Mouse (Mus musculus) spleen, postnatal 36 days (tissue): ENCODE measurements around the gene N4bp2l1.
A peak's percentile ranks its signal among the peaks of the same experiment; 100 is the strongest.

Experiments
- DNase-seq, 2 experiments: peaks; one replicate each; pipeline ENCODE4 v3.0.0; 2022; ENCODE audit warnings: low spot score in 2 of 2, mixed read lengths in 1 of 2

N4bp2l1 gene

DNA sequence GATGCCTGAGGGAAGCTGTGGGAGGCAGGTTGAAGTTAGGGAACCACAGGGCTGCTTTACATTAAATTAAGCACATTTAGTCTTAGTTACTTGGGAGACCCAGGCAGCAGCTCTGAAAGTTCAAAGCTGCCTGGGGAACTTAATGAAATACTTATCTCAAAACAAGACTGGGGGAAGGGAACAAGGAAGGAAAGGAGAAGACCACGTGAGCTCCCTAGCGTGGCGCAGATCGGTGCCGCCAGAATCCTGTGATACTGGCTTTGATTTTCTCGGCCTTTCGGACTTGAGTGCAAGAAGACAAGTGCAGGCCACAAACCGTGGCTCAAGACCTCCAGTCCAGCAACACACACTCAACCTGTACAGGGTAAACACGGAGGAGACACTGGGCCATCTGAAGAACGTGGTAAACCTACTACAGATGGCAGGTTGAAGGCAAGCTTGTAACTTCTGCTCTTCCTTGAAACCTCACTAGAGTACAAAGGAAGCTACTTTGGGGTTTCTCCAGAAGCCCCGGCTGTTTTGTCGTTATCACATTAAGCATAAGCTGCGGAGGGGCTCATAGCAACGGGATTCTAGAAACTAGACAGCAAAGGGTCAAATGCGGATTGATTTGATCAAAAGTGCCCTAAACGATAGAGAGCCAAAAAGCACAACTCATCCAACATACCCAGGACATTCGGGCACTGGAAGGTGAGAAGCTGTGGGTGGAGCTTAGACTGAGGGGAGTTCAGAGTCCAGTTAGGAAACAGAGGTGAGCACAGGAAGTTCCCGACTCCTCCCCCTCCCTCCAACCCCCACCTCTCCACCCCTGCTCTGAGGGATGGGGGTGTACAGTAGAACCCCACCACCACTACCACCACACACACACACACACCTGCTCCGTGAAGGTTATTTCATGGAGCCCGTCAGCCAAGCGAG is 1.5 kb upstream of the N4bp2l1 start:
- DNase-seq = no peak

DNA sequence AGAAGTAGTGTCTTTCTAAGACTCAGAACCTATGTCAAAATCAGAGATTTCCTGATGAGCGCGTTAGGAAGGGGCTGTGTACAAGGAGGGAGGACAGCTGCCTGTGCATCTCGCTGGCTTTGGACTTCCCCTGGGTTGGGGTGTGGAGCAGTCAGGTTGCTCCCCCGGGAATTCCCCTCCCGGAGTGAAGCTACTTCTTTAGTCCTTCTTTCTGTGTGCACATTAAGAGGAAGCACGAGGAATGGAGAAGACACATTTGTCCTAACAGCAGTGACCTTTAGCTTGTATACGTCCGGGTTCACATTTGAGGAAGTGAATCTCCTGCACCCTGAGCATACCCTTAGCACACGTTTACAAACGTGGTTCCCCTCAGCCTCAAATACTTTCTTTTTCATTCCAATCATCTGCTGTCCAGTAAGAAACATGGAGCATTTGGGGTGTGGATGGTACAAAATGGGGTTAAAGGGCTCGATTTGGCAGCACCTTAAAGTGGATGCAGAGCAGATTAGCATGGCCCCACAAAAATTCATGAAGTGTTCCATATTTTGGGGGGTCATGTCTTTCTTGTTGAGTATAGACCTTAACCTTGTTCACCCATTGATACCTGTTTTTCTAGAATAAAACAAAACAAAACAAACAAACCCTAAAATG is 1.5 kb downstream of the N4bp2l1 start:
- peak; percentile 81 for DNase-seq

DNA sequence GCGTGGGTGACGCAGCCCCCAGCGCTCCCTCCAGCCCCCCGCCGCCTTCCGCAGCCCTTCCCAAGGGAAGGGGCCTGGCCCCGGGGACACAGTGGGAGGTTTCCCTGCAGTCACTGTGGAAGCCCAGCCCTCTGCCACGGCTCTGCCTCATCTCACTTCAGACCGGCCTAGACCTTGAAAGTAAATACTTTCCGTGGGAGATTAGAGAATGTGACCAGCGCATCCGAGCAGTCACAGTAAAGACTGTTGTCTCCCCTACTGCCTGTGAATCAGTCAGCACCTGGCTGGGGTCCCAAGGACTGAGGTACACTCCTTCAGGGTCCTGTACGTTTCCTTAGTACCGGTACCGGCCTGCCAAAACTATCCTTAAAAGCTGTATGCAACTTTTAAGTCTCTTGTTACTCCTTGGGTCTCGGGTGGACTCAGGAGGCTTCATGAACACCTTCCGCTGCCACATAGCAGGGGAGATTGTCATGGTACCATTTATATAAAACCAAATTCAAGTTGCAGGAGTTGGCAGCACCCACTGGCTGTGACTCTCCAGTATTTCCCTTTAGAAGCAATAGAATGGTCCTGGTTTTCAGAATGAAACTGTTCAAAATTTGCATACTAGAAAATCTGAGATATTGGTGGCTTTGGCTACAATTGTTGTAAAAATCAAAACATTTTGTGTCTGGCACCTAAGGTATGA is 2.2 kb downstream of the N4bp2l1 start:
- DNase-seq = no peak

DNA sequence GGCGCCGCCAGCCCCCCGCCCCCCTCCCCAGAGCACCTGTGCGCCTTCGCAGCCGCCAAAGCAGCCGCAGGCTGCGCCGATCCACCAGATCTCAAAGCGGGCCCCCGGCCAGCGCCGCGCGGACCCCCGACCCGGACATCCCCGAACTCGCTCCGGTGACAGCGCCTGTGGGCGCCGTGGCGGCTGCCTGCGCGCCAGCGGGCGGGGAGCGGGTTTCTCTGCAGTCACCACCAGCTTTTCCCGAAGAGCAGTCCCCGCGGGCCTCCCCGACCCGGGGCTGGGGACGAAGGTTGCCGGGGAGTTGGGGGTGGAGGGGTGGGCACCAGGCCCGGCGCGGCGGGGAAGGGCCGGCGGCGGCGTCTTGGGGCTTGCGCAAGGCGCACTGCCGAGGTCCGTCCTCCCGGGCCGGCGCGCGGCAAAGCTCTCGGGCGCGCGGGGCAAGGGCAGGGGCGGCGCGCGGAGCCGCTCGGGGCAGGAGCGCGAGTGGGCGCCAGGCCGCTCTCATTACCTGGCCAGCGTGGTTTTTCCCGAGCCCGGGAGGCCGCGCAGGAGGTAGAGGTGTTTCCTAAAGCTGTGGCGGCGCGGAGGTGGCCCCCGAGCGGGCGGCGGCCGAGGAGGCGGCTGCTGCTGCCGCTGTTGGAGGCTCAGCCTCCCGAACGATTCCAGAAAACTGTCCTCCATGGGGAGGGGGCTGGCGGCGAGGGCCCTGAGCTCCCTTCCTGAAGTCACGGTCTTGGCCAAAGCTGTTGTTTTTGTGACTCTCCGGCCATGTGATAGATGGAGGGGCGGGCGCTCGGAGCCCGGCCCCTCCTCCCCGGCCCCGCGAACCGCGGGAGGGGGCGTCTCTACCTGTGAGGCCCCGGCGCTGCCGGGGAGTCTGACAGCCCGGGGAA is 3.0 kb downstream of the N4bp2l1 start:
- DNase-seq = peak; percentile 79

DNA sequence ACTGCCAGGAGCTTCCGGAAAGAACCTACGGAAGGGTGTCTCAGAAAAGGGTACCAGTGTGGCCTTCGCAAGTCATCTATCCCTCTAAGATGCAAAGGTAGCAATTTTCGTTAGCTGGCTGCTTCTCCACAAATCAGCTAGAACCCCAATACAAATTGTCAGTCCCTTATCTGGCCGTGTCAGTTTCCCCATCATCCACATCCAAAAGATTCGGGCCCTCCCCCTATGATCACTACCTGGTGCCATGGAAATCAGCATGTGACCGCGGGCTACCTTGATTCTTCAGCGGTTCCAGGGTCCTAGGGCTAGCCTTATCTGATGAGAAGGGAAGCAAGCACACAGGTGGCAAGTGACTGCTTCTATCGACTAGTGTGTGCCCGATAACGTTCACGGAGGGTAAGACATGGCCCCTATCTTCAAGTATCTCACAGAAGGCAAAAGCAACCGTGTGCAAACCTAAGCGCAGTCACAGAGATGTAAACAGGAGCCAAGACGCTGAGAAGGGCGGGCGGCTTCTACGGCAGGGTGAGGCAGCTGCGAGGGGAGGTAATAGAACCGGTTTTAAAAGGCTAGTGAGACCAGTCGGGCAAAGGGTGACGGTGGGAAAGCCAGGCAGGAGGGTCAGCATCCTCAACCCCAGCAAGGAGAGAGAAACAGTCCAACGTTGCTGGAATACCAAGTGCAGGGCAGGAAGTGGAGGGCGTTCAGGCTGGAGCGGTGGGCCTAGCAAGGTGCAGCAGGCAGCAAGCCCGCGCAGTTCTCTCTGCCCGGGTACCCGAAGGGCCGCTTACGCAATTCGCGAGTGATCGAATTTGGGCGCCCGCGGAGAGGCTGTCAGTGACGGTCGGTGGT is 3.9 kb downstream of the N4bp2l1 start:
- peak; percentile 45 to 47 for DNase-seq

DNA sequence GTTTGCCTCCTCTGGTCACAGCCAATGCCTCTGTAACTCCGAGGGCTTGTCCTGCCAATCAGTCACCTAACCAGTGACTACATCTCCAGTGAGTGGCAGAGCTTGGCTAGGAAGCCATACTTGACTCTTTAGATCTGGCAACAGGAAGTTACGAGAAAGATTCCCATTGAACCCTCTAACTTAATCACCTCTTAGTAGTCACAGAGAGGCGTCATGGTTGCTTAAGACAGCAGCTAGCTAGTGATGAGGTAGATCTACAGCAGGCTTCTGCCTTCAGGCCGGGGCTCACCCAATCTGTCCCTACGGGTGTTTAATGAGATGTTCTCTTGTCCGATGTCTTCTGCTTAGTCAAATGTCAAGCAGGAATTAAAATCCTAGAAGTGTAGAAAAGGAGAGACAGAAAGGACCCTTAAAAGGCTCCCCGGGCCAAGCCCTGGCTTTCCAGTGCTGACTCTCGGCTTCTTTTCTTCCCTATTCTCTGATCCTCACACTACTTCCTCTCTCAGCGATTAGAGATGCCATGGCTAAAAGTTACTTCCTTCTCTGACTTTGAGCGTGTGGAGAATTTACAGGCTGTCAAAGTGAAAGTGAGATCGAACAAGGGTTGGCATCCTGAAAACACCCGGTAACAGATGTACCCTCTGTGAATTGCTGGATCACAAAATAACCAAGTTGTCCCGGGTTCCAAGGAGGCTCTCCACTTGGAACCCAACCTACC is 4.6 kb downstream of the N4bp2l1 start:
- peak; percentile 35 to 41 for DNase-seq

DNA sequence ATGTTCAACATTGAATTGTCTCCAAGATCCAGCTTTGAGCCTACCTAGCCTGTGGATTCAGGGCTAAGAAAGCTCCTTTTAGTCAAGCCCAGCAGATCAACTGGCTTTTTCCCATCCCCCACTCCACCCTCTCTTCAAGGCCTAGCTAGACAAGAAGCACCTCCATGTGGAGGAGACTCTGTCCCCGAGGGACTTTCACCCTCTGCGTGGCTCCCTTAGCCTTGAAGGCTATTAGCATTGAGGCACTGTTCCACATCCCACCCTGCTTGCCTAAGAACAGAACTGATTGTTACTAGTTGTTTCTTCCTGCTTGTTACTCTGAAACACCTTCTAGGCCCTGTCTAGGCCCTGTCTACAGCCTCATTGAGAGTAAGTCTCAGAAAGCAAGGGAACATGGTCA is 7.0 kb downstream of the N4bp2l1 start:
- DNase-seq = no peak

DNA sequence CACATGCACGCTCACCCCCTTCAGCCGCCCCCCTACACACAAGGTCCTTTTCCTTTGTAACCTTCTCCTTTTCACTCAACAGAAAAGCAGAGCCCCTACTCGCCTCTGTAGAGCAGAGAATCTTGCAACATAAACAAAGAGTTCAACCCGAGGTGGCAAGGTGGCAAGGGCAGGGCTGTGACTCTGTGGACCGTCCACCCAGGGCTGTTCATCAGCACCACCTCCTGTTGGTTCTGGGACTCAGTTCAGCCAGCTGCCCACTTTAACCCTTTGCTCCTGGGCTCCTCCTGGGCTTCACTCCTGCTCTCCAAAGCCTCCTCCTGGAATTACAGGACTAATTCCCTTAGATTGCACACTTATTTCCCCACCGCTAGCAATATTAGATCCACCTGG is 12.7 kb downstream of the N4bp2l1 start:
- DNase-seq = no peak

DNA sequence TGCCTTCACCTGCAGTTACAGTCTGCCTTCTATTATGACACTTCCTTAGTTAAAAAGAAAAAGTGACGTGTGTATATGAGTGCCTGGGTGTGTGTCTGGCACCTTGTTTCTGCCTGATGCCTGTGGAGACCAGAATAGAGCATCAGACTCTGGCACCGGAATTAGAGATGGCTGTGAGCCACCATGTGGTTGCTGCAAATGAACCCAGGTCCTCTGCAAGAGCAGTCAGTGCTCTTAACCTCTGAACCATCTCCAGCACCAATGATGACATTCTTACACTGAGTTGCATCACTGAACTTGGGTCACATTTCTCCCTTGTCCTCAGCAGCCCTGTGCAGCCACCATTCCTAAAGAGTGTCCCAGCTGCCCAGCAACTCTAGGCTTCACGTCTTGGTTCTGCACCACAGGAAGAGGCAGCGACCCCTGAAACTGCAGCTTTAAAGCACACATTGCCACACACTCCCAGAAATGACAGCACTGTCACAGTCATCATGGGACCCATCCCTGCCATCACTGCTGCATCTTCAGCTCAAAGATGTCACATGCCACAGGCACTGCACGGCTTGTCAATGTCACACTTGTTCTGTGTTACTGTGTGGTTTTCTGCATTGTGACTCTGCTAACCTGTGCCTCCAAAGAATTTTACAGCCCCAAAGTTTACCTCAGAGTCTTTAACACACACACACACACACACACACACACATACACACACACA is 13.2 kb downstream of the N4bp2l1 start:
- no peak for DNase-seq

DNA sequence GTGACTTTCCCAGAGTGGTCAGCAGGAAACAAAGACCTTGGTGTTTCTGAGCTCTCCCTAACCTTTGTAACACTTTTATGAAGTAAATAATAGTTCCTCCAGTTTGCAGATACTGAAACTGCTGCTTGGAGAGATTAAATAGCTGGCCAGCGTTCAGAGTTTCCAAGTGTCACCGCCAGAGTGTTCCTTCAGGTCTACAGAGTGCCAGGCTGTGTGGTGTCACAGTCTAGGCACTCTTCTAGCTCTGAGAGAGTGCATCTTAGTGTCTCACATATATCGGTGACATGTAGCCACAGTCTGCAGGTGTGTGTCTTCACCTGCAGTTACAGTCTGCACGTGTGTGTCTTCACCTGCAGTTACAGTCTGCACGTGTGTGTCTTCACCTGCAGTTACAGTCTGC is 13.8 kb downstream of the N4bp2l1 start:
- DNase-seq = no peak

DNA sequence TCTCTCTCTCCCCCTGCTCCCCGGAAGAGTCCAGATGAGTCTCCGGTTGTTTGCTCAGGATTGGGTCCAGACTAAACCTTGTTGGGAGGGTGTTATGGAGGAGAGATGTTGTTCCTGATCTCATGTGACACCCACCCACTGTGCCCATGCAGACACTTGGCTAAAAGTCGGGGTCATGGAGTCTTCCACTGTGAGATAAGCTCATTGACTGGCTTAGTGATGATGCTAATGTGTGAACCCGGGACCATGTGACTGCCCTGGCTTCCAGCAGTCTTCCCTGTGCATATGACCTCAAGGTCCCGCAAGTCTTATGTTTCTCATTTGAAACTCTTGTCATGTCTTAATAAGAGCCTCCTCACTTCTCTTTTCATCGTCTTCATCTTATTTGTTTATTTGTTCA is 15.8 kb downstream of the N4bp2l1 start:
- DNase-seq = no peak

DNA sequence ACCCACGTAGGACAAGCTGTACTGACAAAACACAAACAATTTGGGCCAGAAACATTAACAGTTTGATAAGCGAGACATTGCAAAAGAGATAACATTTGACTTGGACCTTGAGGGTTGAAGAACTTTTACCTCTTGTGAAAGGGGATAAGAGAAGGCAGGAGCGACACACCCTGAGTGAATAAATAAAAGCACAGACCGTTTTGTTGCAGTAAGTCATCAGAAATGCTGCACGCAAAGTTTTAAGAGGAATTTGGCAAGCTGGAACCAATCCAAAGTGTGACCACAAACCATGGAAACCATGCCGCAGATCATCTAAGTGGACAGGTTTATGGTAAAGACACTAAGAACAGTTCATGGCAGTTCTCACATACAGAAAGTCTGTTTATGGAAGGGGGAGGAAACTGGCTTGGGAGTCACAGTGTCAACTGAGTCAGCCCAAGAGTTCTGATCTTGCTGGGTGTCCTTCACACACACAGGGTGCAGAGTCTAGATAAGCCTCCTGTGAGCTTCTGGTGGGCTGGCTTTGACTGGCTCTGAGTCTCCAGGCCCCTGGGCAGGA is 18.3 kb downstream of the N4bp2l1 start:
- DNase-seq = peak in 1 of 2 experiments; percentile 34

DNA sequence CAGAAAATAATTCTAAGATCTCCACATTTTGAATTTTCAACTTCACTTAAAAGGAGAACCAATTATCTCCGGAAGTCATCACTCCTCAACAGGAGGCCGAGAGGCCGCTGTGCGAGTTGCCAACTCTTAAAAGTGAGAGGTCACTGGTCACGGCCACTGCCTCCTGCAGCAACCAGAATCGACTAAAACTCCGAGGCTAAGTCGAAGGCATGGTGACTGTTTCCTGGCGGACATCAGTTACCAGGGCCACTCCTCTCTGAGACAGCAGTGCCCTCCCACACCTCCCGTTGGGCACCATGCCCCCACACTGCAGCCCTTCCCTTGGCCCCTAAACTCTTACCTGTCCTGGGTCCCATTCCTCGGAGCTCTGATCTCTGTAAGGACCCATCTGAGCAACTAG is 20.2 kb downstream of the N4bp2l1 start:
- no peak for DNase-seq

DNA sequence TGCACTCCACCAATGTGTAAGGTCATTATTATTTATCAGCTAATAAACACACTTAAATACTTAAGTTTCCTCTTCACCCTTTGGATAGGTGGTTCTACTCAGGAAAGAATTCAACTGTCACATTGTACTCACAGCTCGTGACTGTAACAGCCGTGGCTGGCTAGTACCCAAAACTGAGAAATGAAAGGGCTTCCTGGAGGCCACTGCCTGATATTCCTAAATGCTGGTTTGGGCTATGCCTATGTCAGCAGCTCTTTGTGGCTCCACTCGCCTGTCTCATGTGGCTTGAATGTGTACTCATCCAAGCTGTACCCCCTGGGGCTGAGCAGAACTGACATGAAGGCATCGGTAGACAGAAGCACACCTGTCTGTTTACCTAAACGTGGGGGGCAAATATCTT is 22.1 kb downstream of the N4bp2l1 start:
- DNase-seq = no peak

DNA sequence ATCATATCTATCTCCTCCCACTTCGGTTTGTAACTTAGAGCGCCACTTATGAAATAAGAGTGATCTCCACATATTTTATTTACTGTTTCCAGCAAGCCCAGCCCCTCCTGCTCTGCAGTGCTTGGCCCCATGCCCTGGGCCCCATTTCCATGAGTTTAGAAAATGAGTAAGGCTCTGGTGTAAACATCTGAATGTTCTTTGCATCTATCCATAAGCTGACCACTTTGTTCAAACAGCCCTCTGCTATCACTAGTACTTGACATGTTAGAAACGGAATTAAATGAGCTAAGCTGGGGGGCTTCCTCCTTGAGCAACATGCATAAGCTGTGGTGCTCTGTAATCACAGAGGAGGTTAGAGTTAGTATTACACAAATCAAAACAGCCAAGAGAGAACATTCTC is 22.6 kb downstream of the N4bp2l1 start:
- no peak for DNase-seq

DNA sequence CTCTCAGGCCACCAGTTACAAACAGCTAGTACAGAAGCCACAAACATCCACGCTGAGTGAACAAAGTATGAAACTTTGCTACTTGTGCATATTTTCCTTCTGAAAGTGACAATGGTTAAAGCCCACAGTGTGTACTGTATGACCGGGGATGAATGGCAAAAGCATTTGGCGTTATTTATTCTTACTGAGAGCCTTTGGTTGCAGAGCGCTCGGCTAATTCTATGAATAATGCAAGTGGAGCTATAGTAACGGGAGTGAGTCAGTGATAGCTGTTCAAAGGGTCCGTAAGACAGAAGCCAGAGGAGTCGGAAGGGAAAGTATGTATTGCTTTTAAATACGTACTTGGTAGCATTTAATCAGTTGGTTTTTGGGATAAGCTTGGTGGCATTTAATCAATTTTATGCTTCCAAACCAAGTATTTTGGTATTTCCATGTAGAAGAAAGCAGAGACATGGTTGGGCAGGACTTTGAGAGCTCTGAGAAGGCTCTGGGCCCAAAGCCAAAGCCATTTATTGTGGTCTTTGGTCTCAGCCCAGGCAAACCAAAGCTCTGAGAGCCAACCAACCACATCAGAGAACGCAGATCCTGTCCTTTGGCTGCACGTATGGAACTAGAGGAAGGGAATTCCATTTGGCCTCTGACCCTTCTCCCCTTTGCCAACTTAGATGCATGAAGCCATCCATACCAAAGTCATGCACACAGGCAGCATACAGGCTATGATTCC is 26.3 kb downstream of the N4bp2l1 start:
- DNase-seq = no peak

DNA sequence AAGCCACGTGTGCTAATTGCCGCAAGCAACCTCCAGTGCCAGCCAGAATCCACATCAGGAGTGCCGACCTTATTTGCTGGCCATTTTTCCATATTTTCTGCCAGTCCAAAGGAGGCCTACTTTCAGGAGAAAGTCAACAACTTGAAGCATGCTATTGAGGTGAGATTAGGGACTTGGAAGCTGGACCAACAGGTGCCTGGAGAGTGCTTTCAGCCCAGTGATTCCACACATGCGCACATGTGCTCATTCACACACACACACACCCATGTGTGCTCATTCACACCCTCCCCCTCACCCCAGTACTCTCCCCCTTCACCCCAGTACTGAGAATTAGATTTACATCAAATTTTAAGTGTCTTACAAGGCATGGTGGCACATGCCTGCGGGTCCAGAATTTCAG is 30.0 kb downstream of the N4bp2l1 start:
- no peak for DNase-seq

DNA sequence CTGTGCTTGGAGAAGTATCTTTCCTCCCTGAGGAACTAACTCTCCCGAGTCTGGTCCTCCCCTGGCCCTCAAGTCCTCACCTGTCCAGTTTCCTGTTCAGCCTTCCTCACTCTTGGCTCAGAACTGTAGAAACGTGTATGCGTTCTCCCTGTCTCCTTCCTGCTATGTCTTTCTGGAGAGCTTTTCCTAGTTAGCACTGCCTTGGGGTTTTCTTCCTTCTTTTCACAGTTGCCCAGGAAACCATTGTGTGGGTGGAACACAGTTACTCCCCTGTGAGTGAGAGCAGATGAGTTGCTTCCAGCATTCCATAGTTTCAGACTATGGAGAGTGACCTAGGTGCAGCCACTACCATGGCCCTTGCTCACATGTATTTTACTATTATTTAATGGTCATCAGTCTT is 30.8 kb downstream of the N4bp2l1 start:
- DNase-seq = no peak
